Mouse (Mus musculus): ENCODE measurements around the gene Klf8. TPM values are rescaled to one million over a fixed set of nuclear protein-coding genes. Genes with fewer than 3 reads are reported as not detected.
"Not testable (repeated sequence)": the region's sequence is repeated elsewhere in the genome, so short reads cannot be mapped to it uniquely, and the experiment has no call there.

Gene Klf8
- polyA plus RNA-seq (2014; fragmentation: Nextera tagmentation; extraction: Ambion mirVana), result 0.75 and 0.99 TPM in 2 replicates

- 14% methylated on average over 16 of the region's 17 CpGs for WGBS
- H3K36me3 ChIP-seq (ENCODE audit: control insufficient read depth, insufficient read depth, low read length), result no peaks in the 10 kb centered on the region
- H3K4me1 ChIP-seq (replicated peaks; ENCODE audit: control insufficient read depth, insufficient read depth, low read length), result no peaks in the 10 kb centered on the region
- no peak for ATAC-seq (replicated peaks; ENCODE audit: low FRiP score, low TSS enrichment, low read depth)
- H3K9me3 ChIP-seq (ENCODE audit: control insufficient read depth, low read length), result no peaks in the 10 kb centered on the region
- peak within 1 kb of the TSS; percentile 34; the same call in 1 of the 2 replicates for H3K9ac ChIP-seq (ENCODE audit: low read length)
- DNase-seq (ENCODE audit: low spot score), result no peak
- peak within 1 kb of the TSS; percentile 40 for H3K4me3 ChIP-seq (ENCODE audit: low read depth, low read length)
- no peaks in the 10 kb centered on the region for H3K27me3 ChIP-seq (replicated peaks; ENCODE audit: control insufficient read depth, insufficient read depth, low read length)
- peak within 1 kb of the TSS; percentile 61 for H3K4me2 ChIP-seq (ENCODE audit: low read length)
- H3K27ac ChIP-seq (ENCODE audit: low read depth), result no peak within 1 kb of the TSS
Observed at GRCm38 (mm10) chrX:153237304-153237919, at the start of gene Klf8. TSS of gene Klf8 (plus strand) at chrX:153237466.

- H3K27me3 ChIP-seq (replicated peaks; ENCODE audit: control insufficient read depth, insufficient read depth, low read length); ATAC-seq (replicated peaks; ENCODE audit: low FRiP score, low TSS enrichment, low read depth): not testable (repeated sequence)
Observed at GRCm38 (mm10) chrX:153199185-153199584, 38.1 kb upstream of the Klf8 start.

DNA sequence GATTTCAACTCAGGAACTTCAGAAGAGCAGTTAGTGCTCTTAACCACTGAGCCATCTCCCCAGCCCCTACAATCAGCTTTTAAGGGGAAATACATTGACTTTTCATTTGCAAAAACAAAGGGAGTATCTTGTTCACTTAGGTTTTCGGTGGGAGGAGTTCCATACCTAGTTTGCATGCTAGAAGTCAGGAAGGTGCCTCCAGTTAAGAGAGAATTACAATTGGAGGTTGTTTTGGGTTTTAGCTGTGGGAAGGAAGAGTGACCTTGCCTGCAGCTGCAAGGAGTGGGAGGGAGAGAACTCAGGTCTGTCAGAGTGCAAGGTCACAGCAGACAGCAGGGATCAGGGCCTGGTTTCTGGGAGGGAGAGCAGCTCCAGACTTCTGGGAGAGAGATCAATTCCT lies 26.2 kb upstream of the Klf8 start:
- Histone ChIP-seq H3K36me3 (ENCODE audit: control insufficient read depth, insufficient read depth, low read length) (no peaks in the 10 kb centered on the region), H3K4me3 (ENCODE audit: low read depth, low read length) (no peak overlapping the region), H3K27me3 (replicated peaks; ENCODE audit: control insufficient read depth, insufficient read depth, low read length) (no peaks in the 10 kb centered on the region), H3K27ac (ENCODE audit: low read depth) (no peak overlapping the region), H3K4me1 (replicated peaks; ENCODE audit: control insufficient read depth, insufficient read depth, low read length) (no peaks in the 10 kb centered on the region), H3K9ac (ENCODE audit: low read length) (no peak overlapping the region), H3K9me3 (ENCODE audit: control insufficient read depth, low read length) (no peaks in the 10 kb centered on the region), H3K4me2 (ENCODE audit: low read length) (no peak overlapping the region)
- WGBS, result 70% methylated on average over 1 of the region's 1 CpGs
- ATAC-seq (replicated peaks; ENCODE audit: low FRiP score, low TSS enrichment, low read depth) (no peak), DNase-seq (ENCODE audit: low spot score) (no peak)

More at GRCm38 (mm10) chrX:153199185-153199584, 38.1 kb upstream of the Klf8 start:
- H3K4me1 ChIP-seq (replicated peaks; ENCODE audit: control insufficient read depth, insufficient read depth, low read length); DNase-seq (ENCODE audit: low spot score); H3K4me3 ChIP-seq (ENCODE audit: low read depth, low read length); H3K36me3 ChIP-seq (ENCODE audit: control insufficient read depth, insufficient read depth, low read length); H3K27ac ChIP-seq (ENCODE audit: low read depth); H3K4me2 ChIP-seq (ENCODE audit: low read length); H3K9ac ChIP-seq (ENCODE audit: low read length); H3K9me3 ChIP-seq (ENCODE audit: control insufficient read depth, low read length): not testable (repeated sequence)
- 60% methylated on average over 2 of the region's 2 CpGs for WGBS

GRCm38 (mm10) chrX:153231240-153231639 lies 6.0 kb upstream of the Klf8 start:
- WGBS, result 53% methylated on average over 2 of the region's 2 CpGs

DNA sequence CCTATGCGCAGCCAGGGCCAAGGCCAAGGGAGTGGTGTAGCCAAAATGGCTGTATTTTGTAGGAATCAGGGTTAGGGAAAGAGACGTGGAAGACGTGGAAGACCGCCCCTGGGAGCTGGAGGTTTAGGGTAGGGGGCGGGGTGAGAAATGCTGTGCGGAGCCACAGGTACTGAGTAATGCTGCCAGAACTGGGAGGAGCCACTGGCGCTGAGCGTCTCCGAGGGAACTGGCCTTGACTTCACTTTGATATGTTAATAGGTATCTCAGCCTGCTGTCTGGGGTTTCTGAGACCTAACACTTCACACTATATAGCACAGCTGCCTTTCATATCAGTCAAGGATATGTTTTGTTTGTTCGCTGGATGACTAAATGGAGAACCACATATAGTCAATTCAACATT lies 4.0 kb upstream of the Klf8 start:
- H3K27ac ChIP-seq (ENCODE audit: low read depth), result no peak overlapping the region
- no peaks in the 10 kb centered on the region for H3K9me3 ChIP-seq (ENCODE audit: control insufficient read depth, low read length)
- ATAC-seq (replicated peaks; ENCODE audit: low FRiP score, low TSS enrichment, low read depth), result no peak
- no peak overlapping the region for H3K4me3 ChIP-seq (ENCODE audit: low read depth, low read length)
- H3K27me3 ChIP-seq (replicated peaks; ENCODE audit: control insufficient read depth, insufficient read depth, low read length), result no peaks in the 10 kb centered on the region
- H3K4me1 ChIP-seq (replicated peaks; ENCODE audit: control insufficient read depth, insufficient read depth, low read length), result no peaks in the 10 kb centered on the region
- no peak overlapping the region for H3K4me2 ChIP-seq (ENCODE audit: low read length)
- no peaks in the 10 kb centered on the region for H3K36me3 ChIP-seq (ENCODE audit: control insufficient read depth, insufficient read depth, low read length)
- H3K9ac ChIP-seq (ENCODE audit: low read length), result no peak overlapping the region
- WGBS, result 11% methylated on average over 10 of the region's 10 CpGs
- DNase-seq (ENCODE audit: low spot score), result no peak

More at GRCm38 (mm10) chrX:153231240-153231639, 6.0 kb upstream of the Klf8 start:
- Histone ChIP-seq H3K27ac (ENCODE audit: low read depth) (no peak overlapping the region), H3K9me3 (ENCODE audit: control insufficient read depth, low read length) (no peaks in the 10 kb centered on the region), H3K4me1 (replicated peaks; ENCODE audit: control insufficient read depth, insufficient read depth, low read length) (no peaks in the 10 kb centered on the region), H3K27me3 (replicated peaks; ENCODE audit: control insufficient read depth, insufficient read depth, low read length) (no peaks in the 10 kb centered on the region), H3K36me3 (ENCODE audit: control insufficient read depth, insufficient read depth, low read length) (no peaks in the 10 kb centered on the region), H3K9ac (ENCODE audit: low read length) (no peak overlapping the region), H3K4me3 (ENCODE audit: low read depth, low read length) (no peak overlapping the region), H3K4me2 (ENCODE audit: low read length) (no peak overlapping the region)
- DNase-seq (ENCODE audit: low spot score) (no peak), ATAC-seq (replicated peaks; ENCODE audit: low FRiP score, low TSS enrichment, low read depth) (no peak)

GRCm38 (mm10) chrX:153237920-153238504 lies 746 bp downstream of the Klf8 start:
- DNase-seq (ENCODE audit: low spot score), result peak; percentile 56
- Histone ChIP-seq H3K27me3 (replicated peaks; ENCODE audit: control insufficient read depth, insufficient read depth, low read length) (no peaks in the 10 kb centered on the region), H3K9me3 (ENCODE audit: control insufficient read depth, low read length) (no peaks in the 10 kb centered on the region), H3K4me3 (ENCODE audit: low read depth, low read length) (peak overlapping the region; percentile 40), H3K27ac (ENCODE audit: low read depth) (no peak overlapping the region), H3K4me1 (replicated peaks; ENCODE audit: control insufficient read depth, insufficient read depth, low read length) (no peaks in the 10 kb centered on the region), H3K4me2 (ENCODE audit: low read length) (peak overlapping the region; percentile 61), H3K36me3 (ENCODE audit: control insufficient read depth, insufficient read depth, low read length) (no peaks in the 10 kb centered on the region), H3K9ac (ENCODE audit: low read length) (peak overlapping the region; percentile 34; the same call in 1 of the 2 replicates)
- WGBS, result 13% methylated on average over 23 of the region's 23 CpGs
- peak; percentile 66; the same call in 1 of the 2 replicates for ATAC-seq (replicated peaks; ENCODE audit: low FRiP score, low TSS enrichment, low read depth)

DNA sequence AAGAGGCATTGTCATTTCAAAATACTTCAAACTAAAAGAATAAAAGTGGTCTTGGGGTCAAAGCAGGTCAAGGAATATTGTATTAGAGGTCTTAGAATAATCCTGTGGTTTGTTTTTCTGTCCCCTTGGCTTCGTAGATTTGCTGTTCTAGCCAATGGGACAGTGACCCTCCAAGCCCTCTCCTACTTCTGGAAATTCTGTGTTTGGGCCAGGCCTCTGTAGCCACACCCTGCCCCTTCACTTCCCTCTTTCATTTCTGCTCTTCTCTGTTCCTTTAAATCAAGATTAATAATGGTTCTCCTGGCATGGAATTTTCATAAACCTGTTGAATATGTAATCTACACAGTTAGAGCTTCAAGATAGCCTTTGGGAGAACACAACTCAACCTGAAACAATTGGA lies 17.0 kb downstream of the Klf8 start:
- Histone ChIP-seq H3K36me3 (ENCODE audit: control insufficient read depth, insufficient read depth, low read length) (no peaks in the 10 kb centered on the region), H3K4me1 (replicated peaks; ENCODE audit: control insufficient read depth, insufficient read depth, low read length) (no peaks in the 10 kb centered on the region), H3K4me3 (ENCODE audit: low read depth, low read length) (no peak overlapping the region), H3K27me3 (replicated peaks; ENCODE audit: control insufficient read depth, insufficient read depth, low read length) (no peaks in the 10 kb centered on the region), H3K4me2 (ENCODE audit: low read length) (no peak overlapping the region), H3K9ac (ENCODE audit: low read length) (no peak overlapping the region), H3K9me3 (ENCODE audit: control insufficient read depth, low read length) (no peaks in the 10 kb centered on the region), H3K27ac (ENCODE audit: low read depth) (no peak overlapping the region)
- DNase-seq (ENCODE audit: low spot score) (no peak), ATAC-seq (replicated peaks; ENCODE audit: low FRiP score, low TSS enrichment, low read depth) (no peak)
- 68% methylated on average over 1 of the region's 1 CpGs for WGBS

GRCm38 (mm10) chrX:153255504-153255903 lies 18.2 kb downstream of the Klf8 start:
- no peak overlapping the region for H3K4me3 ChIP-seq (ENCODE audit: low read depth, low read length)
- 74% methylated on average over 2 of the region's 2 CpGs for WGBS
- H3K4me1 ChIP-seq (replicated peaks; ENCODE audit: control insufficient read depth, insufficient read depth, low read length), result no peaks in the 10 kb centered on the region
- DNase-seq (ENCODE audit: low spot score) (no peak), ATAC-seq (replicated peaks; ENCODE audit: low FRiP score, low TSS enrichment, low read depth) (no peak)
- no peaks in the 10 kb centered on the region for H3K9me3 ChIP-seq (ENCODE audit: control insufficient read depth, low read length)
- H3K27me3 ChIP-seq (replicated peaks; ENCODE audit: control insufficient read depth, insufficient read depth, low read length), result no peaks in the 10 kb centered on the region
- no peak overlapping the region for H3K9ac ChIP-seq (ENCODE audit: low read length)
- no peak overlapping the region for H3K27ac ChIP-seq (ENCODE audit: low read depth)
- H3K4me2 ChIP-seq (ENCODE audit: low read length), result no peak overlapping the region
- H3K36me3 ChIP-seq (ENCODE audit: control insufficient read depth, insufficient read depth, low read length), result no peaks in the 10 kb centered on the region

DNA sequence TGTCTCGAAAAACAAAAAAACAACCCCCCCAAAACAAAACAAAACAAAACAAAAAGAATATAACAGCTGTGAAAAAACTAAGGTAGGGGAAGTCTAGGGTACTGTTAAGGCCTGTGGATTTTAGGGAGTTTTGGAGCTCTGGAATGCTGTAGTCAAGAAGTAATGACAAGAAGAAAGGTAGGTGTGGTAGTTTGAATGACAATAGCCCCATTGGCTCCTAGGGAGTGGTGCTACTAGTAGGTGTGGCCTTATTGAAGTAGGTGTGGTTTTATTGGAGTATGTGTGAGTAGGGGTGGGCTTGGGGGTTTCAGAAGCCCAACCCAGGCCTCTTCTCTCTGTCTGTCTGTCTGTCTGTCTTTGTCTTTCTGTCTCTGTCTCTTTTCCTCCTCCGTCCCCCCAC lies 44.9 kb downstream of the Klf8 start:
- no peak overlapping the region for H3K27ac ChIP-seq (ENCODE audit: low read depth)
- no peak overlapping the region for H3K4me3 ChIP-seq (ENCODE audit: low read depth, low read length)
- H3K27me3 ChIP-seq (replicated peaks; ENCODE audit: control insufficient read depth, insufficient read depth, low read length), result no peaks in the 10 kb centered on the region
- no peak overlapping the region for H3K4me2 ChIP-seq (ENCODE audit: low read length)
- H3K36me3 ChIP-seq (ENCODE audit: control insufficient read depth, insufficient read depth, low read length), result no peaks in the 10 kb centered on the region
- no peaks in the 10 kb centered on the region for H3K4me1 ChIP-seq (replicated peaks; ENCODE audit: control insufficient read depth, insufficient read depth, low read length)
- no peak for DNase-seq (ENCODE audit: low spot score)
- WGBS, result 80% methylated on average over 2 of the region's 2 CpGs
- H3K9ac ChIP-seq (ENCODE audit: low read length), result no peak overlapping the region
- no peak for ATAC-seq (replicated peaks; ENCODE audit: low FRiP score, low TSS enrichment, low read depth)
- no peaks in the 10 kb centered on the region for H3K9me3 ChIP-seq (ENCODE audit: control insufficient read depth, low read length)

Data from intestine, embryonic 14.5 days (tissue).